Mouse (Mus musculus) liver, postnatal 0 days (tissue): ENCODE measurements around the gene Afg1l. TPM values are rescaled to one million over a fixed set of nuclear protein-coding genes. Genes with fewer than 3 reads are reported as not detected.

ENCODE experiments used
- ATAC-seq: fragments of 200-750 bp; cut with Nextera tagmentation; 2 replicates; pipeline ENCODE4 v1.8.0; 2017; ENCODE audit warnings: mild to moderate bottlenecking, moderate library complexity
- DNase-seq: peaks from one replicate; pipeline ENCODE4 v3.0.0-alpha.2; 2016
- H3K27ac ChIP-seq: fragments of 300-500 bp; sonication (generic); 2 replicates; pipeline ENCODE4 v1.5.1; 2014; ENCODE audit warnings: antibody characterized with exemption, moderate library complexity, mild to moderate bottlenecking, low read depth
- H3K27me3 ChIP-seq: fragments of 300-500 bp; sonication (generic); 2 replicates; pipeline ENCODE4 v1.6.1; 2014; ENCODE audit warnings: low read length, control low read depth, mixed read lengths; ENCODE audit not compliant: insufficient read depth
- H3K36me3 ChIP-seq: fragments of 300-500 bp; sonication (generic); replicated peaks from 2 replicates; pipeline ENCODE4 v1.6.1; 2014; ENCODE audit warnings: mild to moderate bottlenecking, control low read depth, low read length, moderate library complexity, mixed read lengths; ENCODE audit not compliant: insufficient read depth
- H3K4me1 ChIP-seq: fragments of 300-500 bp; sonication (generic); 2 replicates; pipeline ENCODE4 v1.6.1; 2014; ENCODE audit warnings: antibody characterized with exemption, mild to moderate bottlenecking, control low read depth; ENCODE audit not compliant: insufficient read depth
- H3K4me2 ChIP-seq: fragments of 300-500 bp; sonication (generic); 2 replicates; pipeline ENCODE4 v1.6.1; 2014; ENCODE audit warnings: low read depth, mild to moderate bottlenecking, low read length, moderate library complexity, mixed read lengths
- H3K4me3 ChIP-seq: fragments of 300-500 bp; sonication (generic); 2 replicates; pipeline ENCODE4 v1.5.1; 2014; ENCODE audit warnings: low read depth, low read length
- H3K9ac ChIP-seq: fragments of 300-500 bp; sonication (generic); replicated peaks from 2 replicates; pipeline ENCODE4 v1.6.1; 2014; ENCODE audit warnings: mild to moderate bottlenecking, moderate library complexity
- H3K9me3 ChIP-seq: fragments of 300-500 bp; sonication (generic); 2 replicates; pipeline ENCODE4 v1.6.1; 2016; ENCODE audit warnings: mild to moderate bottlenecking, control low read depth, low read length, mixed read lengths
- CTCF ChIP-seq: sonication (generic); IDR thresholded peaks from 2 replicates; pipeline ENCODE4 v1.5.1; 2016; ENCODE audit warnings: antibody characterized with exemption, low read depth
- EP300 ChIP-seq: IDR thresholded peaks from 2 replicates; pipeline ENCODE4 v1.6.1; 2016; ENCODE audit warnings: antibody characterized with exemption, low read depth, mild to moderate bottlenecking
- WGBS: fragments of 180-500 bp; shearing (Covaris S2); extraction: QIAGEN DNeasy Blood & Tissue Kit; methylation state at CpG from one replicate; pipeline ENCODE4 v1.1.7; 2014; ENCODE audit not compliant: insufficient replicate concordance; 5-methylcytosine and 5-hydroxymethylcytosine counted together
- polyA plus RNA-seq: library from polyadenylated mRNA; unstranded; fragments of >200 nt; fragmentation: Nextera tagmentation; extraction: Ambion mirVana; gene quantifications from 2 replicates; pipeline ENCODE4 v1.2.1, GENCODE M21; 2015

The Afg1l gene
- polyA plus RNA-seq, 1 experiment from 2014 or later: 2.9 TPM

- Histone ChIP-seq H3K4me3 (peak overlapping the region; percentile 21), H3K4me1 (peaks cover 83% of the 10 kb centered on the region), H3K27ac (peak overlapping the region; percentile 84), H3K27me3 (no peaks in the 10 kb centered on the region), H3K9me3 (no peaks in the 10 kb centered on the region), H3K9ac (peak overlapping the region; percentile 53; the same call in 1 of the 2 replicates), H3K4me2 (peak overlapping the region; percentile 60), H3K36me3 (peaks cover 81% of the 10 kb centered on the region)
- WGBS: 57% methylated on average over 11 of the region's 11 CpGs
- ATAC-seq (peak; percentile 89), DNase-seq (peak; percentile 66)
- no peak for TF ChIP-seq CTCF
- TF ChIP-seq EP300: peak; percentile 99
Observed at GRCm38 (mm10) chr10:42265021-42265689, 213.2 kb downstream of the Afg1l start.

- peak overlapping the region; percentile 60 for H3K4me2 ChIP-seq
Observed at GRCm38 (mm10) chr10:42264195-42264594, 214.2 kb downstream of the Afg1l start.

GRCm38 (mm10) chr10:42263701-42264100 is 214.7 kb downstream of the Afg1l start:
- Histone ChIP-seq H3K36me3 (peaks cover 83% of the 10 kb centered on the region), H3K4me1 (peaks cover 77% of the 10 kb centered on the region), H3K4me3 (no peak overlapping the region), H3K27ac (0 out of 2 replicates have a peak overlapping the region, but pooled peaks have one; percentile 16), H3K9me3 (no peaks in the 10 kb centered on the region), H3K27me3 (no peaks in the 10 kb centered on the region), H3K4me2 (peak overlapping the region; percentile 29; the same call in 1 of the 2 replicates), H3K9ac (no peak overlapping the region)
- TF ChIP-seq EP300: no peak
- no peak for TF ChIP-seq CTCF
- ATAC-seq (no peak), DNase-seq (no peak)
- WGBS: 77% methylated on average over 8 of the region's 8 CpGs

More at GRCm38 (mm10) chr10:42264195-42264594, 214.2 kb downstream of the Afg1l start:
- DNase-seq (no peak), ATAC-seq (no peak)
- H3K4me1 ChIP-seq: peaks cover 82% of the 10 kb centered on the region
- peak overlapping the region; percentile 84 for H3K27ac ChIP-seq
- H3K9me3 ChIP-seq: no peaks in the 10 kb centered on the region
- H3K27me3 ChIP-seq: no peaks in the 10 kb centered on the region
- H3K9ac ChIP-seq: no peak overlapping the region
- TF ChIP-seq EP300 (no peak), CTCF (no peak)
- H3K4me3 ChIP-seq: no peak overlapping the region
- 59% methylated on average over 5 of the region's 5 CpGs for WGBS
- H3K36me3 ChIP-seq: peaks cover 84% of the 10 kb centered on the region

Other genes with a start within 250 kb of the Afg1l start
- gene Foxo3, start 201.8 kb downstream of the Afg1l start, polyA plus RNA-seq: 8.4 and 9.4 TPM in 2 replicates
- 173 and 176 TPM in 2 replicates for gene Snx3, start 23.5 kb upstream of the Afg1l start, polyA plus RNA-seq
- not detected in 2 replicates for gene Nr2e1, start 105.1 kb upstream of the Afg1l start, polyA plus RNA-seq
- gene Ostm1, start 105.3 kb upstream of the Afg1l start, polyA plus RNA-seq: 10.2 and 12.1 TPM in 2 replicates